Mouse (Mus musculus): ENCODE results near the gene Glg1. TPM values are rescaled to one million over a fixed set of nuclear protein-coding genes. Genes with fewer than 3 reads are reported as not detected.
"Not testable (repeated sequence)": the region's sequence is repeated elsewhere in the genome, so short reads cannot be mapped to it uniquely, and the experiment has no call there.

Glg1 gene
- total RNA-seq, 2 experiments from 2014 or later, result 112 to 123 TPM

GRCm38 (mm10) chr8:111258010-111258630 lies 896 bp downstream of the Glg1 start:
- no peak for DNase-seq
- intact Hi-C loops (cut with DNase I), result loop anchor here (2.0 to 5.0 kb wide), 3 partner anchors 46 to 111 kb away; no protein-coding TSS in a partner anchor

GRCm38 (mm10) chr8:111252487-111253112 lies 6.4 kb downstream of the Glg1 start:
- intact Hi-C loops (cut with DNase I), result no loop called here
- no peak for DNase-seq

- DNase-seq, result no peak
- intact Hi-C loops (cut with DNase I), result no loop called here
Observed at GRCm38 (mm10) chr8:111250111-111250510, 8.9 kb downstream of the Glg1 start.

GRCm38 (mm10) chr8:111248136-111248535 lies 10.9 kb downstream of the Glg1 start:
- DNase-seq, result no peak
- intact Hi-C loops (cut with DNase I), result no loop called here

- DNase-seq; intact Hi-C loops (cut with DNase I): not testable (repeated sequence)
Observed at GRCm38 (mm10) chr8:111246864-111247263, 12.2 kb downstream of the Glg1 start.

GRCm38 (mm10) chr8:111246287-111246830 lies 12.7 kb downstream of the Glg1 start:
- no peak for DNase-seq
- intact Hi-C loops (cut with DNase I), result no loop called here

GRCm38 (mm10) chr8:111237301-111237700 lies 21.7 kb downstream of the Glg1 start:
- no peak for DNase-seq
- intact Hi-C loops (cut with DNase I), result no loop called here

GRCm38 (mm10) chr8:111233730-111234129 lies 25.3 kb downstream of the Glg1 start:
- DNase-seq, result no peak
- intact Hi-C loops (cut with DNase I), result no loop called here

GRCm38 (mm10) chr8:111224153-111224552 lies 34.9 kb downstream of the Glg1 start:
- DNase-seq, result no peak
- intact Hi-C loops (cut with DNase I), result no loop called here

GRCm38 (mm10) chr8:111218107-111218506 lies 40.9 kb downstream of the Glg1 start:
- intact Hi-C loops (cut with DNase I), result no loop called here

GRCm38 (mm10) chr8:111213406-111213805 lies 45.6 kb downstream of the Glg1 start:
- DNase-seq, result no peak

More at GRCm38 (mm10) chr8:111218107-111218506, 40.9 kb downstream of the Glg1 start:
- no peak for DNase-seq

GRCm38 (mm10) chr8:111211180-111211579 lies 47.8 kb downstream of the Glg1 start:
- intact Hi-C loops (cut with DNase I), result loop anchor here (5.0 kb wide), 1 partner anchor 46 kb away; the partner anchor contains the start of gene Glg1

More at GRCm38 (mm10) chr8:111213406-111213805, 45.6 kb downstream of the Glg1 start:
- intact Hi-C loops (cut with DNase I), result loop anchor here (5.0 kb wide), 1 partner anchor 44 kb away; the partner anchor contains the start of gene Glg1

GRCm38 (mm10) chr8:111209874-111210273 lies 49.1 kb downstream of the Glg1 start:
- intact Hi-C loops (cut with DNase I), result loop anchor here (5.0 kb wide), 1 partner anchor 47 kb away; the partner anchor contains the start of gene Glg1
- DNase-seq, result no peak

More at GRCm38 (mm10) chr8:111211180-111211579, 47.8 kb downstream of the Glg1 start:
- no peak for DNase-seq

- intact Hi-C loops (cut with DNase I), result no loop called here
- DNase-seq, result peak; percentile 37 to 42
Observed at GRCm38 (mm10) chr8:111206321-111206720, 52.7 kb downstream of the Glg1 start.

GRCm38 (mm10) chr8:111205033-111205432 lies 54.0 kb downstream of the Glg1 start:
- intact Hi-C loops (cut with DNase I), result no loop called here

GRCm38 (mm10) chr8:111203341-111203740 lies 55.7 kb downstream of the Glg1 start:
- no peak for DNase-seq
- intact Hi-C loops (cut with DNase I), result no loop called here

More at GRCm38 (mm10) chr8:111205033-111205432, 54.0 kb downstream of the Glg1 start:
- no peak for DNase-seq

- intact Hi-C loops (cut with DNase I), result no loop called here
Observed at GRCm38 (mm10) chr8:111197966-111198365, 61.0 kb downstream of the Glg1 start.

GRCm38 (mm10) chr8:111196181-111196580 lies 62.8 kb downstream of the Glg1 start:
- no peak for DNase-seq
- intact Hi-C loops (cut with DNase I), result no loop called here

More at GRCm38 (mm10) chr8:111197966-111198365, 61.0 kb downstream of the Glg1 start:
- DNase-seq, result peak in 1 of 2 experiments; percentile 6

GRCm38 (mm10) chr8:111188594-111189211 lies 70.3 kb downstream of the Glg1 start:
- DNase-seq, result no peak
- intact Hi-C loops (cut with DNase I), result no loop called here

- intact Hi-C loops (cut with DNase I), result no loop called here
- DNase-seq, result no peak
Observed at GRCm38 (mm10) chr8:111187470-111187869, 71.5 kb downstream of the Glg1 start.

- peak; percentile 81 to 83 for DNase-seq
- intact Hi-C loops (cut with DNase I), result loop anchor here (2.0 kb wide), 1 partner anchor 73 kb away; the partner anchor contains the start of gene Glg1
Observed at GRCm38 (mm10) chr8:111185472-111185947, 73.5 kb downstream of the Glg1 start.
